Mouse (Mus musculus) adrenal gland, postnatal 36 days (tissue): ENCODE data around the gene Lrmda. TPM values are rescaled to one million over a fixed set of nuclear protein-coding genes. Genes with fewer than 3 reads are reported as not detected.
A peak's percentile ranks its signal among the peaks of the same experiment; 100 is the strongest.

Source experiments
- DNase-seq, 2 experiments: peaks; one replicate each; pipeline ENCODE4 v3.0.0; 2021; ENCODE audit warnings: mixed read lengths in 1 of 2
- total RNA-seq, 2 experiments: library from RNA; stranded (reverse); gene quantifications; 2 replicates each; pipeline ENCODE4 v1.2.3; 2021

The Lrmda gene
- total RNA-seq, 2 experiments from 2014 or later: 5.2 to 7.2 TPM

GRCm38 (mm10) chr14:22156991-22157390 is 137.5 kb downstream of the Lrmda start:
- no peak for DNase-seq

GRCm38 (mm10) chr14:22161416-22161815 is 141.9 kb downstream of the Lrmda start:
- DNase-seq: peak; percentile 22 to 37

- DNase-seq: no peak
These were observed 147.8 kb downstream of the Lrmda start for GRCm38 (mm10) chr14:22167285-22167684.

- no peak for DNase-seq
These were observed 148.7 kb downstream of the Lrmda start for GRCm38 (mm10) chr14:22168077-22168794.

- DNase-seq: peak in 1 of 2 experiments; percentile 7
These were observed 149.5 kb downstream of the Lrmda start for GRCm38 (mm10) chr14:22168795-22169568.

GRCm38 (mm10) chr14:22174757-22175156 is 155.2 kb downstream of the Lrmda start:
- no peak for DNase-seq

GRCm38 (mm10) chr14:22179761-22180160 is 160.2 kb downstream of the Lrmda start:
- DNase-seq: no peak

- DNase-seq: no peak
These were observed 162.0 kb downstream of the Lrmda start for GRCm38 (mm10) chr14:22181508-22181907.

GRCm38 (mm10) chr14:22183195-22183594 is 163.7 kb downstream of the Lrmda start:
- no peak for DNase-seq

GRCm38 (mm10) chr14:22185452-22185851 is 165.9 kb downstream of the Lrmda start:
- no peak for DNase-seq

GRCm38 (mm10) chr14:22190111-22190510 is 170.6 kb downstream of the Lrmda start:
- DNase-seq: no peak

- no peak for DNase-seq
These were observed 172.7 kb downstream of the Lrmda start for GRCm38 (mm10) chr14:22192185-22192584.

- DNase-seq: no peak
These were observed 178.5 kb downstream of the Lrmda start for GRCm38 (mm10) chr14:22198021-22198420.

- DNase-seq: no peak
These were observed 179.3 kb downstream of the Lrmda start for GRCm38 (mm10) chr14:22198641-22199425.

- DNase-seq: no peak
These were observed 182.2 kb downstream of the Lrmda start for GRCm38 (mm10) chr14:22201667-22202066.

GRCm38 (mm10) chr14:22210601-22211000 is 191.1 kb downstream of the Lrmda start:
- no peak for DNase-seq

GRCm38 (mm10) chr14:22218183-22218582 is 198.7 kb downstream of the Lrmda start:
- DNase-seq: no peak

- DNase-seq: no peak
These were observed 202.5 kb downstream of the Lrmda start for GRCm38 (mm10) chr14:22222038-22222437.

GRCm38 (mm10) chr14:22222574-22222973 is 203.1 kb downstream of the Lrmda start:
- DNase-seq: no peak

GRCm38 (mm10) chr14:22226205-22226604 is 206.7 kb downstream of the Lrmda start:
- DNase-seq: no peak

GRCm38 (mm10) chr14:22228253-22228968 is 208.9 kb downstream of the Lrmda start:
- no peak for DNase-seq

GRCm38 (mm10) chr14:22240315-22240714 is 220.8 kb downstream of the Lrmda start:
- DNase-seq: no peak
